Mouse (Mus musculus) CD4-positive, CD25-positive, alpha-beta regulatory T cell (primary cell): ENCODE measurements around the gene Hif1an. TPM values are rescaled to one million over a fixed set of nuclear protein-coding genes. Genes with fewer than 3 reads are reported as not detected.

Source experiments
- polyA plus RNA-seq: library from polyadenylated mRNA; unstranded; fragments of 100-300 nt; shearing (Covaris generic); gene quantifications from one replicate; pipeline ENCODE4 v1.2.1, GENCODE M21; 2017

Gene Hif1an
- 26.3 TPM for polyA plus RNA-seq

GRCm38 (mm10) chr19:44562652-44563206, at the start of gene Hif1an:
TSS of gene Hif1an (plus strand) at chr19:44562850.

GRCm38 (mm10) chr19:44545321-44546041, 17.2 kb upstream of the Hif1an start, which contains the start of gene Sec31b:
TSS of gene Sec31b (minus strand) at chr19:44545864.

GRCm38 (mm10) chr19:44552731-44553130, 9.9 kb upstream of the Hif1an start, which contains the start of gene Gm20538:
TSS of gene Gm20538 (minus strand) at chr19:44552831.

GRCm38 (mm10) chr19:44554861-44555590, 7.6 kb upstream of the Hif1an start, which contains the start of gene Ndufb8:
TSS of gene Ndufb8 (minus strand) at chr19:44555440.

Other genes starting within 250 kb of the Hif1an start
- gene Scd4, start 229.8 kb upstream of the Hif1an start, polyA plus RNA-seq = 0.45 TPM
- 0.63 TPM for gene Scd1, start 155.0 kb upstream of the Hif1an start, polyA plus RNA-seq
- gene Wnt8b, start 69.4 kb upstream of the Hif1an start, polyA plus RNA-seq = 0.14 TPM
- 6.7 TPM for gene Sec31b, start 17.0 kb upstream of the Hif1an start, polyA plus RNA-seq
- gene Gm20538, start 10.0 kb upstream of the Hif1an start, polyA plus RNA-seq = 8.2 TPM
- 286 TPM for gene Ndufb8, start 7.4 kb upstream of the Hif1an start, polyA plus RNA-seq
- not detected for gene Pax2, start 193.2 kb downstream of the Hif1an start, polyA plus RNA-seq